Mouse (Mus musculus): ENCODE measurements at regions not wholly inside any gene's neighbourhood (a gene's known extent, or its start where the extent isn't known, plus 50 kb on each side); places are given as distances from the start of the nearest gene placed in this dataset.

- Histone ChIP-seq H3K27ac (ENCODE audit: low read length) (no peak overlapping the region), H3K4me1 (ENCODE audit: insufficient read depth, low read depth, low read length) (no peaks in the 10 kb centered on the region), H3K9ac (replicated peaks; ENCODE audit: low read depth) (no peak overlapping the region), H3K9me3 (ENCODE audit: low read length) (no peaks in the 10 kb centered on the region), H3K4me3 (ENCODE audit: low read depth, low read length) (no peak overlapping the region), H3K36me3 (ENCODE audit: insufficient read depth, low read length) (no peaks in the 10 kb centered on the region), H3K4me2 (replicated peaks; ENCODE audit: low read depth, low read length) (no peak overlapping the region), H3K27me3 (replicated peaks; ENCODE audit: insufficient read depth, low read length) (no peaks in the 10 kb centered on the region)
- DNase-seq (ENCODE audit: low spot score) (no peak), ATAC-seq (no peak)
- TF ChIP-seq EP300 (IDR thresholded peaks at IDR 0.05): no peak
- no peak for TF ChIP-seq CTCF (IDR thresholded peaks at IDR 0.05)
- 68% methylated on average over 4 of the region's 4 CpGs for WGBS
Observed at GRCm38 (mm10) chr15:87191901-87192300, 352.2 kb upstream of the Fam19a5 start.

- H3K27ac ChIP-seq (ENCODE audit: low read length): no peak overlapping the region
- TF ChIP-seq CTCF (IDR thresholded peaks at IDR 0.05) (no peak), EP300 (IDR thresholded peaks at IDR 0.05) (peak; percentile 69)
- 48% methylated on average over 6 of the region's 6 CpGs for WGBS
- no peak overlapping the region for H3K4me2 ChIP-seq (replicated peaks; ENCODE audit: low read depth, low read length)
- DNase-seq (ENCODE audit: low spot score): peak; percentile 9
- H3K4me1 ChIP-seq (ENCODE audit: insufficient read depth, low read depth, low read length): no peaks in the 10 kb centered on the region
- no peak overlapping the region for H3K9ac ChIP-seq (replicated peaks; ENCODE audit: low read depth)
- H3K27me3 ChIP-seq (replicated peaks; ENCODE audit: insufficient read depth, low read length): no peaks in the 10 kb centered on the region
- no peaks in the 10 kb centered on the region for H3K9me3 ChIP-seq (ENCODE audit: low read length)
- peak; percentile 84 for ATAC-seq
- no peak overlapping the region for H3K4me3 ChIP-seq (ENCODE audit: low read depth, low read length)
- H3K36me3 ChIP-seq (ENCODE audit: insufficient read depth, low read length): no peaks in the 10 kb centered on the region
Observed at GRCm38 (mm10) chr15:87196306-87196893, 347.7 kb upstream of the Fam19a5 start.

- H3K36me3 ChIP-seq (ENCODE audit: insufficient read depth, low read length): no peaks in the 10 kb centered on the region
- WGBS: 77% methylated on average over 8 of the region's 8 CpGs
- H3K4me2 ChIP-seq (replicated peaks; ENCODE audit: low read depth, low read length): no peak overlapping the region
- no peaks in the 10 kb centered on the region for H3K9me3 ChIP-seq (ENCODE audit: low read length)
- H3K9ac ChIP-seq (replicated peaks; ENCODE audit: low read depth): no peak overlapping the region
- H3K4me1 ChIP-seq (ENCODE audit: insufficient read depth, low read depth, low read length): no peaks in the 10 kb centered on the region
- no peak overlapping the region for H3K4me3 ChIP-seq (ENCODE audit: low read depth, low read length)
- no peak overlapping the region for H3K27ac ChIP-seq (ENCODE audit: low read length)
- H3K27me3 ChIP-seq (replicated peaks; ENCODE audit: insufficient read depth, low read length): no peaks in the 10 kb centered on the region
- no peak for TF ChIP-seq CTCF (IDR thresholded peaks at IDR 0.05)
- no peak for TF ChIP-seq EP300 (IDR thresholded peaks at IDR 0.05)
- ATAC-seq: no peak
- DNase-seq (ENCODE audit: low spot score): no peak
Observed at GRCm38 (mm10) chr15:87199641-87200040, 344.5 kb upstream of the Fam19a5 start.

GRCm38 (mm10) chr15:87200282-87201048 is 343.6 kb upstream of the Fam19a5 start:
- Histone ChIP-seq H3K27me3 (replicated peaks; ENCODE audit: insufficient read depth, low read length) (no peaks in the 10 kb centered on the region), H3K36me3 (ENCODE audit: insufficient read depth, low read length) (no peaks in the 10 kb centered on the region), H3K9ac (replicated peaks; ENCODE audit: low read depth) (no peak overlapping the region), H3K4me2 (replicated peaks; ENCODE audit: low read depth, low read length) (no peak overlapping the region), H3K4me1 (ENCODE audit: insufficient read depth, low read depth, low read length) (no peaks in the 10 kb centered on the region), H3K4me3 (ENCODE audit: low read depth, low read length) (no peak overlapping the region), H3K27ac (ENCODE audit: low read length) (no peak overlapping the region), H3K9me3 (ENCODE audit: low read length) (no peaks in the 10 kb centered on the region)
- 71% methylated on average over 19 of the region's 19 CpGs for WGBS
- no peak for TF ChIP-seq CTCF (IDR thresholded peaks at IDR 0.05)
- no peak for TF ChIP-seq EP300 (IDR thresholded peaks at IDR 0.05)
- ATAC-seq: no peak
- no peak for DNase-seq (ENCODE audit: low spot score)

- Histone ChIP-seq H3K9me3 (ENCODE audit: low read length) (no peaks in the 10 kb centered on the region), H3K9ac (replicated peaks; ENCODE audit: low read depth) (no peak overlapping the region), H3K27ac (ENCODE audit: low read length) (no peak overlapping the region), H3K4me2 (replicated peaks; ENCODE audit: low read depth, low read length) (no peak overlapping the region), H3K27me3 (replicated peaks; ENCODE audit: insufficient read depth, low read length) (no peaks in the 10 kb centered on the region), H3K4me3 (ENCODE audit: low read depth, low read length) (no peak overlapping the region), H3K4me1 (ENCODE audit: insufficient read depth, low read depth, low read length) (no peaks in the 10 kb centered on the region), H3K36me3 (ENCODE audit: insufficient read depth, low read length) (no peaks in the 10 kb centered on the region)
- TF ChIP-seq CTCF (IDR thresholded peaks at IDR 0.05) (no peak), EP300 (IDR thresholded peaks at IDR 0.05) (no peak)
- WGBS: 60% methylated on average over 7 of the region's 7 CpGs
- no peak for ATAC-seq
- DNase-seq (ENCODE audit: low spot score): no peak
Observed at GRCm38 (mm10) chr15:87201055-87201454, 343.0 kb upstream of the Fam19a5 start.

DNA sequence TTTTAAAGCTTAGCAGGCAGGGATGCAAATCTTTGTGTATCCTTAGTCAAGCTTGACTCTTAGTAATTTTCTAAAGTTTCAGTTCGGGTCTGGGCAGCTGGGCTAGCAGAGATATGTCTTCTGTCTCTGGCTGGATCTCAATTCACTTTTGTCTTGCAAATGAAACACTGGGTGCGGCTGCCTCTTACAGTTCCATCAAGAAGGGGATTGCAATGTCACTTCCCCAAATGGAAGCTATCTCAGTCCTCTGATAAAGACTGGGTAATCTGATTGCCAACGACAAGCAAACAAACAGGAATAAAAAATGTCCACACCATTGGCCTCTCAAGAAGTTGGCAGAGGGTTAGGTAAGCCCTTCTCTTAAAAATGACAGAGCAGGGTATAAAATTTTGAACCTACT is 314.1 kb upstream of the Fam19a5 start:
- 45% methylated on average over 3 of the region's 3 CpGs for WGBS
- DNase-seq (ENCODE audit: low spot score) (no peak), ATAC-seq (no peak)

More for the DNA sequence above, 314.1 kb upstream of the Fam19a5 start:
- H3K27me3 ChIP-seq (replicated peaks; ENCODE audit: insufficient read depth, low read length): no peaks in the 10 kb centered on the region
- no peak overlapping the region for H3K4me2 ChIP-seq (replicated peaks; ENCODE audit: low read depth, low read length)
- TF ChIP-seq CTCF (IDR thresholded peaks at IDR 0.05) (no peak), EP300 (IDR thresholded peaks at IDR 0.05) (no peak)
- no peak overlapping the region for H3K4me3 ChIP-seq (ENCODE audit: low read depth, low read length)
- H3K36me3 ChIP-seq (ENCODE audit: insufficient read depth, low read length): no peaks in the 10 kb centered on the region
- no peak overlapping the region for H3K9ac ChIP-seq (replicated peaks; ENCODE audit: low read depth)
- no peak overlapping the region for H3K27ac ChIP-seq (ENCODE audit: low read length)
- H3K4me1 ChIP-seq (ENCODE audit: insufficient read depth, low read depth, low read length): no peaks in the 10 kb centered on the region
- H3K9me3 ChIP-seq (ENCODE audit: low read length): no peaks in the 10 kb centered on the region

Data from lung, postnatal 0 days (tissue).